Mouse (Mus musculus): ENCODE data around the gene Psmc4. TPM values are rescaled to one million over a fixed set of nuclear protein-coding genes. Genes with fewer than 3 reads are reported as not detected.

Gene Psmc4
- total and polyA plus RNA-seq, 2 experiments from 2014 or later, result 199 to 207 TPM

GRCm38 (mm10) chr7:28050584-28050983 lies 683 bp upstream of the Psmc4 start:
- Histone ChIP-seq H3K4me2 (ENCODE audit: low read depth, low read length) (peak overlapping the region; percentile 25; the same call in 1 of the 2 replicates), H3K9ac (replicated peaks; ENCODE audit: low read depth, low read length) (no peak overlapping the region), H3K9me3 (replicated peaks; ENCODE audit: control insufficient read depth, low read length) (no peaks in the 10 kb centered on the region), H3K4me1 (ENCODE audit: control insufficient read depth, insufficient read depth) (peaks cover 7% of the 10 kb centered on the region; the same call in 1 of the 2 replicates), H3K36me3 (replicated peaks; ENCODE audit: control insufficient read depth, insufficient read depth, low read length) (peaks cover 33% of the 10 kb centered on the region), H3K4me3 (ENCODE audit: low read depth, low read length) (no peak overlapping the region), H3K27me3 (ENCODE audit: control insufficient read depth, insufficient read depth, low read length) (no peaks in the 10 kb centered on the region), H3K27ac (ENCODE audit: low read depth) (no peak overlapping the region)
- ATAC-seq (ENCODE audit: insufficient read depth, low read depth) (no peak), DNase-seq (ENCODE audit: low spot score) (no peak)
- TF ChIP-seq EP300 (IDR thresholded peaks at IDR 0.05; ENCODE audit: low read depth), result no peak
- TF ChIP-seq CTCF (IDR thresholded peaks at IDR 0.05; ENCODE audit: low read depth), result no peak
- WGBS, result 54% methylated on average over 17 of the region's 17 CpGs

DNA sequence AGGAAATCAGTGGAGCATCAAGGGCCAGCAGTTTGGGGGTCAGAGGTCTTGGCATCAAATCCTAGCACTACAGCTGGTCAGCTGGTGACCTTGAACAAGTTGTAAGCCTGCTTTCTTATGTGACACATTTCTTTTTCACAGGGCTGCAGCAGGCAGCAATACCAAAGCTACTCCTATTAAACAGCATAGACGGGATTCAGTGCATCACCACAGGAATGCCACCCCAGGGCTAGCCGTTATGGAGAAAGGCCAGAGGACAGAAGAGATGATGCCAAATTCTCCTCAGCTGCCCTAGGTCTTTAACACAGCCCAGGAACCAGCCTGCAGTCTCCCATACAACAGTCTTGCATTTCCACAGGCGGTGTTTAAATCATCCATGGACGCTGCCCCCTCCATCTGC lies 5.4 kb downstream of the Psmc4 start:
- H3K4me1 ChIP-seq (ENCODE audit: control insufficient read depth, insufficient read depth), result peaks cover 7% of the 10 kb centered on the region; the same call in 1 of the 2 replicates
- H3K4me2 ChIP-seq (ENCODE audit: low read depth, low read length), result no peak overlapping the region
- DNase-seq (ENCODE audit: low spot score) (no peak), ATAC-seq (ENCODE audit: insufficient read depth, low read depth) (no peak)
- no peak overlapping the region for H3K4me3 ChIP-seq (ENCODE audit: low read depth, low read length)
- 85% methylated on average over 4 of the region's 4 CpGs for WGBS
- H3K9me3 ChIP-seq (replicated peaks; ENCODE audit: control insufficient read depth, low read length), result no peaks in the 10 kb centered on the region
- no peak overlapping the region for H3K9ac ChIP-seq (replicated peaks; ENCODE audit: low read depth, low read length)
- no peaks in the 10 kb centered on the region for H3K27me3 ChIP-seq (ENCODE audit: control insufficient read depth, insufficient read depth, low read length)
- TF ChIP-seq EP300 (IDR thresholded peaks at IDR 0.05; ENCODE audit: low read depth) (no peak), CTCF (IDR thresholded peaks at IDR 0.05; ENCODE audit: low read depth) (no peak)
- H3K36me3 ChIP-seq (replicated peaks; ENCODE audit: control insufficient read depth, insufficient read depth, low read length), result peaks cover 91% of the 10 kb centered on the region
- H3K27ac ChIP-seq (ENCODE audit: low read depth), result no peak overlapping the region

GRCm38 (mm10) chr7:28014445-28014810 lies 35.5 kb downstream of the Psmc4 start:
- Histone ChIP-seq H3K9ac (replicated peaks; ENCODE audit: low read depth, low read length) (peak overlapping the region; percentile 85), H3K9me3 (replicated peaks; ENCODE audit: control insufficient read depth, low read length) (no peaks in the 10 kb centered on the region), H3K27ac (ENCODE audit: low read depth) (peak overlapping the region; percentile 43), H3K4me3 (ENCODE audit: low read depth, low read length) (peak overlapping the region; percentile 85), H3K36me3 (replicated peaks; ENCODE audit: control insufficient read depth, insufficient read depth, low read length) (no peaks in the 10 kb centered on the region), H3K4me2 (ENCODE audit: low read depth, low read length) (peak overlapping the region; percentile 99), H3K27me3 (ENCODE audit: control insufficient read depth, insufficient read depth, low read length) (no peaks in the 10 kb centered on the region), H3K4me1 (ENCODE audit: control insufficient read depth, insufficient read depth) (peaks cover 11% of the 10 kb centered on the region)
- WGBS, result 28% methylated on average over 7 of the region's 7 CpGs
- ATAC-seq (ENCODE audit: insufficient read depth, low read depth), result no peak
- DNase-seq (ENCODE audit: low spot score), result no peak
- TF ChIP-seq CTCF (IDR thresholded peaks at IDR 0.05; ENCODE audit: low read depth) (no peak), EP300 (IDR thresholded peaks at IDR 0.05; ENCODE audit: low read depth) (no peak)

- Histone ChIP-seq H3K36me3 (replicated peaks; ENCODE audit: control insufficient read depth, insufficient read depth, low read length) (no peaks in the 10 kb centered on the region), H3K4me1 (ENCODE audit: control insufficient read depth, insufficient read depth) (peaks cover 11% of the 10 kb centered on the region), H3K4me3 (ENCODE audit: low read depth, low read length) (peak within 1 kb of the TSS; percentile 85), H3K9me3 (replicated peaks; ENCODE audit: control insufficient read depth, low read length) (no peaks in the 10 kb centered on the region), H3K4me2 (ENCODE audit: low read depth, low read length) (peak within 1 kb of the TSS; percentile 99), H3K27me3 (ENCODE audit: control insufficient read depth, insufficient read depth, low read length) (no peaks in the 10 kb centered on the region), H3K9ac (replicated peaks; ENCODE audit: low read depth, low read length) (peak within 1 kb of the TSS; percentile 85), H3K27ac (ENCODE audit: low read depth) (peak within 1 kb of the TSS; percentile 43)
- peak; percentile 89 for ATAC-seq (ENCODE audit: insufficient read depth, low read depth)
- TF ChIP-seq CTCF (IDR thresholded peaks at IDR 0.05; ENCODE audit: low read depth) (no peak), EP300 (IDR thresholded peaks at IDR 0.05; ENCODE audit: low read depth) (0 out of 2 replicates have a peak, but pooled peaks have one; percentile 14)
- DNase-seq (ENCODE audit: low spot score), result peak; percentile 73
- WGBS, result 1% methylated on average over 47 of the region's 47 CpGs
Measured at GRCm38 (mm10) chr7:28013549-28014444, 36.1 kb downstream of the Psmc4 start, which contains the start of gene Zfp850. TSS of gene Zfp850 (minus strand) at chr7:28014115.

- H3K9ac ChIP-seq (replicated peaks; ENCODE audit: low read depth, low read length), result no peak overlapping the region
- H3K27ac ChIP-seq (ENCODE audit: low read depth), result no peak overlapping the region
- H3K4me1 ChIP-seq (ENCODE audit: control insufficient read depth, insufficient read depth), result peaks cover 11% of the 10 kb centered on the region
- H3K36me3 ChIP-seq (replicated peaks; ENCODE audit: control insufficient read depth, insufficient read depth, low read length), result peaks cover 14% of the 10 kb centered on the region
- no peak for ATAC-seq (ENCODE audit: insufficient read depth, low read depth)
- no peak overlapping the region for H3K4me3 ChIP-seq (ENCODE audit: low read depth, low read length)
- H3K27me3 ChIP-seq (ENCODE audit: control insufficient read depth, insufficient read depth, low read length), result no peaks in the 10 kb centered on the region
- TF ChIP-seq EP300 (IDR thresholded peaks at IDR 0.05; ENCODE audit: low read depth) (no peak), CTCF (IDR thresholded peaks at IDR 0.05; ENCODE audit: low read depth) (no peak)
- no peak for DNase-seq (ENCODE audit: low spot score)
- H3K4me2 ChIP-seq (ENCODE audit: low read depth, low read length), result no peak overlapping the region
- no peaks in the 10 kb centered on the region for H3K9me3 ChIP-seq (replicated peaks; ENCODE audit: control insufficient read depth, low read length)
- 87% methylated on average over 3 of the region's 3 CpGs for WGBS
Measured at GRCm38 (mm10) chr7:28010271-28010670, 39.6 kb downstream of the Psmc4 start.

Other genes starting within 250 kb of the Psmc4 start
- gene Zfp626, start 242.9 kb downstream of the Psmc4 start, total RNA-seq (2014; rRNA removed; ENCODE audit: low replicate concordance), result 2.6 and 22.2 TPM in 2 replicates
- gene Zfp626, start 242.9 kb downstream of the Psmc4 start, polyA plus RNA-seq (2015; fragmentation: Nextera tagmentation; extraction: Ambion mirVana), result 0.91 and 1.0 TPM in 2 replicates
- 3.1 and 5.5 TPM in 2 replicates for gene Zfp59, start 211.5 kb downstream of the Psmc4 start, total RNA-seq (2014; rRNA removed; ENCODE audit: low replicate concordance)
- gene Zfp59, start 211.5 kb downstream of the Psmc4 start, polyA plus RNA-seq (2015; fragmentation: Nextera tagmentation; extraction: Ambion mirVana), result 3.5 and 3.6 TPM in 2 replicates
- 3.9 and 4.5 TPM in 2 replicates for gene Zfp607a, start 192.6 kb downstream of the Psmc4 start, total RNA-seq (2014; rRNA removed; ENCODE audit: low replicate concordance)
- gene Zfp607a, start 192.6 kb downstream of the Psmc4 start, polyA plus RNA-seq (2015; fragmentation: Nextera tagmentation; extraction: Ambion mirVana), result 2.3 and 2.4 TPM in 2 replicates
- 1.8 TPM in 2 replicates for gene Zfp974, start 120.6 kb downstream of the Psmc4 start, total RNA-seq (2014; rRNA removed; ENCODE audit: low replicate concordance)
- 4.9 and 5.4 TPM in 2 replicates for gene Zfp974, start 120.6 kb downstream of the Psmc4 start, polyA plus RNA-seq (2015; fragmentation: Nextera tagmentation; extraction: Ambion mirVana)
- 6.2 and 7.2 TPM in 2 replicates for gene Zfp780b, start 70.9 kb downstream of the Psmc4 start, total RNA-seq (2014; rRNA removed; ENCODE audit: low replicate concordance)
- gene Zfp780b, start 70.9 kb downstream of the Psmc4 start, polyA plus RNA-seq (2015; fragmentation: Nextera tagmentation; extraction: Ambion mirVana), result 7.9 and 8.5 TPM in 2 replicates
- 0.15 and 1.7 TPM in 2 replicates for gene Zfp850, start 36.0 kb downstream of the Psmc4 start, total RNA-seq (2014; rRNA removed; ENCODE audit: low replicate concordance)
- gene Zfp850, start 36.0 kb downstream of the Psmc4 start, polyA plus RNA-seq (2015; fragmentation: Nextera tagmentation; extraction: Ambion mirVana), result 0.75 and 0.87 TPM in 2 replicates
- 0.46 TPM in 1 of 2 replicates, not detected in the other for gene Fcgbp, start 21.1 kb upstream of the Psmc4 start, total RNA-seq (2014; rRNA removed; ENCODE audit: low replicate concordance)
- not detected in 2 replicates for gene Fcgbp, start 21.1 kb upstream of the Psmc4 start, polyA plus RNA-seq (2015; fragmentation: Nextera tagmentation; extraction: Ambion mirVana)
- gene 9530053A07Rik, start 79.4 kb upstream of the Psmc4 start, total RNA-seq (2014; rRNA removed; ENCODE audit: low replicate concordance), result not detected in 2 replicates
- gene 9530053A07Rik, start 79.4 kb upstream of the Psmc4 start, polyA plus RNA-seq (2015; fragmentation: Nextera tagmentation; extraction: Ambion mirVana), result 0.01 and 0.04 TPM in 2 replicates
- gene Fbl, start 119.6 kb upstream of the Psmc4 start, total RNA-seq (2014; rRNA removed; ENCODE audit: low replicate concordance), result 6.6 and 21.8 TPM in 2 replicates
- 44.3 and 51.3 TPM in 2 replicates for gene Fbl, start 119.6 kb upstream of the Psmc4 start, polyA plus RNA-seq (2015; fragmentation: Nextera tagmentation; extraction: Ambion mirVana)
- gene Dyrk1b, start 129.4 kb upstream of the Psmc4 start, total RNA-seq (2014; rRNA removed; ENCODE audit: low replicate concordance), result 21.3 and 37.1 TPM in 2 replicates
- 10.2 and 10.4 TPM in 2 replicates for gene Dyrk1b, start 129.4 kb upstream of the Psmc4 start, polyA plus RNA-seq (2015; fragmentation: Nextera tagmentation; extraction: Ambion mirVana)
- 6.5 and 18.2 TPM in 2 replicates for gene Eid2, start 217.8 kb upstream of the Psmc4 start, total RNA-seq (2014; rRNA removed; ENCODE audit: low replicate concordance)
- gene Eid2, start 217.8 kb upstream of the Psmc4 start, polyA plus RNA-seq (2015; fragmentation: Nextera tagmentation; extraction: Ambion mirVana), result 1.4 and 1.6 TPM in 2 replicates
- 4.4 and 13.0 TPM in 2 replicates for gene Eid2b, start 227.6 kb upstream of the Psmc4 start, total RNA-seq (2014; rRNA removed; ENCODE audit: low replicate concordance)
- 9.1 and 9.7 TPM in 2 replicates for gene Eid2b, start 227.6 kb upstream of the Psmc4 start, polyA plus RNA-seq (2015; fragmentation: Nextera tagmentation; extraction: Ambion mirVana)
- not detected in 2 replicates for gene Selenov, start 241.1 kb upstream of the Psmc4 start, total RNA-seq (2014; rRNA removed; ENCODE audit: low replicate concordance)
- gene Selenov, start 241.1 kb upstream of the Psmc4 start, polyA plus RNA-seq (2015; fragmentation: Nextera tagmentation; extraction: Ambion mirVana), result not detected in 2 replicates

Data from heart, postnatal 0 days (tissue).